Mouse (Mus musculus) liver, embryonic 11.5 days (tissue): Measurements from ENCODE around the gene Cort. TPM values are rescaled to one million over a fixed set of nuclear protein-coding genes. Genes with fewer than 3 reads are reported as not detected.
A peak's percentile ranks its signal among the peaks of the same experiment; 100 is the strongest.
"Not testable (repeated sequence)": the region's sequence is repeated elsewhere in the genome, so short reads cannot be mapped to it uniquely, and the experiment has no call there.

Experiments
- ATAC-seq: fragments of 200-750 bp; cut with Nextera tagmentation; replicated peaks from 2 replicates; pipeline ENCODE4 v1.8.0; 2017; ENCODE audit warnings: moderate number of reproducible peaks, mild to moderate bottlenecking, moderate TSS enrichment, moderate library complexity; ENCODE audit not compliant: low FRiP score
- DNase-seq: peaks from one replicate; pipeline ENCODE4 v3.0.0-alpha.2; 2017; ENCODE audit warnings: low spot score
- H3K27ac ChIP-seq: fragments of 300-500 bp; sonication (generic); 2 replicates; pipeline ENCODE4 v1.5.1; 2014; ENCODE audit warnings: mild to moderate bottlenecking, low read depth, low read length, control low read depth
- H3K27me3 ChIP-seq: fragments of 300-500 bp; sonication (generic); replicated peaks from 2 replicates; pipeline ENCODE4 v1.6.1; 2014; ENCODE audit warnings: low read length, mixed read lengths; ENCODE audit not compliant: control insufficient read depth, insufficient read depth
- H3K36me3 ChIP-seq: fragments of 300-500 bp; sonication (generic); 2 replicates; pipeline ENCODE4 v1.6.1; 2014; ENCODE audit warnings: mild to moderate bottlenecking, low read length, moderate library complexity, mixed read lengths; ENCODE audit not compliant: control insufficient read depth, insufficient read depth
- H3K4me1 ChIP-seq: fragments of 300-500 bp; sonication (generic); replicated peaks from 2 replicates; pipeline ENCODE4 v1.6.1; 2014; ENCODE audit warnings: low read length, mixed read lengths; ENCODE audit not compliant: control insufficient read depth, insufficient read depth
- H3K4me2 ChIP-seq: fragments of 300-500 bp; sonication (generic); 2 replicates; pipeline ENCODE4 v1.6.1; 2014; ENCODE audit warnings: mild to moderate bottlenecking, control low read depth, moderate library complexity
- H3K4me3 ChIP-seq: fragments of 300-500 bp; sonication (generic); 2 replicates; pipeline ENCODE4 v1.5.1; 2014; ENCODE audit warnings: low read depth, low read length, control low read depth
- H3K9ac ChIP-seq: fragments of 300-500 bp; sonication (generic); 2 replicates; pipeline ENCODE4 v1.6.1; 2014; ENCODE audit warnings: low read depth, low read length, control low read depth
- H3K9me3 ChIP-seq: fragments of 300-500 bp; sonication (generic); 2 replicates; pipeline ENCODE4 v1.6.1; 2016; ENCODE audit warnings: low read length, inconsistent platforms, mixed read lengths; ENCODE audit not compliant: control insufficient read depth
- WGBS: fragments of 180-500 bp; shearing (Covaris S2); extraction: QIAGEN DNeasy Blood & Tissue Kit; methylation state at CpG from one replicate; pipeline ENCODE4 v1.1.7; 2014; 5-methylcytosine and 5-hydroxymethylcytosine counted together
- polyA plus RNA-seq: library from polyadenylated mRNA; unstranded; fragments of >200 nt; fragmentation: Nextera tagmentation; extraction: Ambion mirVana; gene quantifications from 2 replicates; pipeline ENCODE4 v1.2.1, GENCODE M21; 2014

The Cort gene
- polyA plus RNA-seq: 0.26 and 0.38 TPM in 2 replicates

- WGBS: 84% methylated on average over 11 of the region's 11 CpGs
- Histone ChIP-seq H3K36me3 (no peaks in the 10 kb centered on the region; the same call in 1 of the 2 replicates), H3K9ac (no peak within 1 kb of the TSS), H3K4me1 (no peaks in the 10 kb centered on the region; the same call in 1 of the 2 replicates), H3K27me3 (no peaks in the 10 kb centered on the region), H3K4me3 (no peak within 1 kb of the TSS), H3K9me3 (no peaks in the 10 kb centered on the region), H3K27ac (no peak within 1 kb of the TSS), H3K4me2 (no peak within 1 kb of the TSS)
- ATAC-seq (no peak), DNase-seq (no peak)
Measured at GRCm38 (mm10) chr4:149126663-149127062, at the start of gene Cort. TSS of gene Cort (minus strand) at chr4:149126763.

GRCm38 (mm10) chr4:149173661-149174060 is 47.1 kb upstream of the Cort start:
- WGBS: 66% methylated on average over 6 of the region's 6 CpGs
- no peak for ATAC-seq

GRCm38 (mm10) chr4:149172666-149173065 is 46.1 kb upstream of the Cort start:
- 81% methylated on average over 2 of the region's 2 CpGs for WGBS
- Histone ChIP-seq H3K27ac (no peak overlapping the region), H3K27me3 (no peaks in the 10 kb centered on the region), H3K4me1 (peaks cover 5% of the 10 kb centered on the region), H3K36me3 (no peaks in the 10 kb centered on the region), H3K4me3 (no peak overlapping the region), H3K4me2 (no peak overlapping the region), H3K9me3 (no peaks in the 10 kb centered on the region), H3K9ac (no peak overlapping the region)
- no peak for ATAC-seq
- DNase-seq: no peak

More at GRCm38 (mm10) chr4:149173661-149174060, 47.1 kb upstream of the Cort start:
- no peaks in the 10 kb centered on the region for H3K36me3 ChIP-seq
- H3K27me3 ChIP-seq: no peaks in the 10 kb centered on the region
- no peaks in the 10 kb centered on the region for H3K9me3 ChIP-seq
- no peak overlapping the region for H3K9ac ChIP-seq
- H3K4me1 ChIP-seq: peaks cover 5% of the 10 kb centered on the region
- no peak overlapping the region for H3K27ac ChIP-seq
- DNase-seq: no peak
- no peak overlapping the region for H3K4me2 ChIP-seq
- no peak overlapping the region for H3K4me3 ChIP-seq

GRCm38 (mm10) chr4:149172083-149172482 is 45.5 kb upstream of the Cort start:
- peaks cover 5% of the 10 kb centered on the region for H3K4me1 ChIP-seq
- no peak overlapping the region for H3K9ac ChIP-seq
- no peaks in the 10 kb centered on the region for H3K36me3 ChIP-seq
- no peak overlapping the region for H3K4me2 ChIP-seq
- H3K27ac ChIP-seq: no peak overlapping the region
- no peaks in the 10 kb centered on the region for H3K9me3 ChIP-seq
- DNase-seq: no peak
- 85% methylated on average over 5 of the region's 5 CpGs for WGBS
- H3K27me3 ChIP-seq: no peaks in the 10 kb centered on the region
- H3K4me3 ChIP-seq: no peak overlapping the region
- no peak for ATAC-seq

- Histone ChIP-seq H3K27me3 (no peaks in the 10 kb centered on the region), H3K4me2 (no peak overlapping the region), H3K9me3 (no peaks in the 10 kb centered on the region), H3K9ac (no peak overlapping the region), H3K4me1 (peaks cover 5% of the 10 kb centered on the region), H3K36me3 (no peaks in the 10 kb centered on the region), H3K27ac (no peak overlapping the region), H3K4me3 (no peak overlapping the region)
- 62% methylated on average over 5 of the region's 5 CpGs for WGBS
- DNase-seq (no peak), ATAC-seq (no peak)
Measured at GRCm38 (mm10) chr4:149171581-149171981, 45.0 kb upstream of the Cort start.

DNA sequence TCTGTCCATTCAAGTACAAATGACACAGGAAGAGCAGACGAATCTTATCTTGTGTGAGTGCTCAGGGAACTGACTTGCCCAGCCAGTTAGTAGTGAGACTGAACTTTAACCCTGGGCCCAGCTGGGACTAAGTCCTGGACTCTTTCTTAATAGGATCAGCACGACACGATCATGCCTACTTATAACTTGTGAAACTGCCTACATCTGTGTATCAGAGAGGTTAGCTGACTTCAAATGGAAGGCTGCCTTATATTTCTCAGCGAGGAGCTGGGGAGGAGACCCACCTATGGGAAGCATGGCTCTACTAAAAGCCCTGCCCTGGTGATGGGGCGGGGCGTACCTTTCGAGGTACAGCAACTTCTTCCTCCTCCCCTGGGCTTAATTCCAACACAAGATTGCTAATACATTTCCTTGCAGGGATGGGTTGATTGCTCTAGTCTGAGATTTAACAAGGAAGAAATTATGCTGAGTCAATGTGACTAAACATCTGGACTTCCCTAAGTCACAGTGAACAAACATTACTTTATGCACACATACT is 43.9 kb upstream of the Cort start:
- Histone ChIP-seq H3K9ac (no peak overlapping the region), H3K4me3 (no peak overlapping the region), H3K36me3 (no peaks in the 10 kb centered on the region), H3K27ac (no peak overlapping the region), H3K9me3 (no peaks in the 10 kb centered on the region), H3K27me3 (no peaks in the 10 kb centered on the region), H3K4me2 (no peak overlapping the region), H3K4me1 (peaks cover 7% of the 10 kb centered on the region)
- WGBS: 58% methylated on average over 7 of the region's 7 CpGs
- ATAC-seq (no peak), DNase-seq (no peak)

DNA sequence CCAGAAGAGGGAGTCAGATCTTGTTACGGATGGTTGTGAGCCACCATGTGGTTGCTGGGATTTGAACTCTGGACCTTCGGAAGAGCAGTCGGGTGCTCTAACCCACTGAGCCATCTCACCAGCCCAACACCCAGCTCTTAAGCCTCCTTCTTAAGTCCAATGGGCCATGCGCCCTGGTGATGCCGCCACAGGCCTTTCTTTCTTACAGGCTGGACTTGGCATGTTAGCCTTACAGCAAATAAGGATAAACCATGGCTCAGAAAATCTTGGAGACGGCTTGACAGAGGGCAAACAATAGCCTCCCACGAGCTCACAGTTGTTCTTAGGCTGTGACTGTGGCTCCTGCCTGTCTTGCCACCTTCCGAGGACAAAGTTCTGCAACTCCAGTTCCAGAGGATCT is 43.4 kb upstream of the Cort start:
- H3K4me3 ChIP-seq, H3K9me3 ChIP-seq, ATAC-seq, H3K9ac ChIP-seq, DNase-seq, H3K27me3 ChIP-seq, H3K4me2 ChIP-seq, H3K36me3 ChIP-seq, H3K27ac ChIP-seq: not testable (repeated sequence)
- 79% methylated on average over 7 of the region's 8 CpGs for WGBS
- H3K4me1 ChIP-seq: peaks cover 11% of the 10 kb centered on the region

- peaks cover 11% of the 10 kb centered on the region for H3K4me1 ChIP-seq
- WGBS: 27% methylated on average over 2 of the region's 2 CpGs
- H3K4me2 ChIP-seq: peak overlapping the region; percentile 79
- H3K27me3 ChIP-seq: no peaks in the 10 kb centered on the region
- DNase-seq (no peak), ATAC-seq (no peak)
- no peak overlapping the region for H3K9ac ChIP-seq
- peak overlapping the region; percentile 86 for H3K4me3 ChIP-seq
- H3K36me3 ChIP-seq: no peaks in the 10 kb centered on the region; the same call in 1 of the 2 replicates
- H3K9me3 ChIP-seq: no peaks in the 10 kb centered on the region
- no peak overlapping the region for H3K27ac ChIP-seq
Measured at GRCm38 (mm10) chr4:149168016-149168415, 41.5 kb upstream of the Cort start.

- peak; percentile 40 for ATAC-seq
- peak overlapping the region; percentile 70 for H3K27ac ChIP-seq
- peak overlapping the region; percentile 79 for H3K4me2 ChIP-seq
- DNase-seq: peak; percentile 72
- H3K4me3 ChIP-seq: peak overlapping the region; percentile 86
- H3K9me3 ChIP-seq: no peaks in the 10 kb centered on the region
- H3K4me1 ChIP-seq: peaks cover 9% of the 10 kb centered on the region
- peaks cover 2% of the 10 kb centered on the region; the same call in 1 of the 2 replicates for H3K36me3 ChIP-seq
- WGBS: 2% methylated on average over 27 of the region's 27 CpGs
- no peaks in the 10 kb centered on the region for H3K27me3 ChIP-seq
- H3K9ac ChIP-seq: peak overlapping the region; percentile 73
Measured at GRCm38 (mm10) chr4:149166957-149167611, 40.5 kb upstream of the Cort start.
